19 mouse cellular contexts compared by ENCODE assay signal in genomic region chr1:77545035-77545434, GRCm38 (mm10). TPM values are rescaled to one million over a fixed set of nuclear protein-coding genes. Genes with fewer than 3 reads are reported as not detected.
A peak's percentile ranks its signal among the peaks of the same experiment; 100 is the strongest.
DNase-seq lines count a peak whose midpoint lies in the region; ATAC-seq and TF ChIP-seq lines count a peak whose summit lies in the region.
"Had no signal": no experiment of that assay in that cellular context is flagged by ENCODE, and none has a peak within 500 bp of the region (broad histone marks: within the 10 kb centered on the region; RNA-seq: fewer than 3 reads in every experiment).

No protein-coding gene starts in this region.

- H3K4me2 ChIP-seq in midbrain, embryonic 16.5 days (ENCODE audit: low read length), result no peak overlapping the region
- no peak overlapping the region for H3K4me2 ChIP-seq in midbrain, embryonic 14.5 days (ENCODE audit: low read length)
- H3K4me2 ChIP-seq in forebrain, postnatal 0 days (ENCODE audit: low read depth), result no peak overlapping the region
- H3K4me2 ChIP-seq: embryonic facial prominence, embryonic 13.5 days; heart, embryonic 12.5 days; hindbrain, embryonic 13.5 days had no signal

- H3K27ac ChIP-seq in layer of hippocampus, adult 2 months, result peak overlapping the region; percentile 87
- 0 out of 2 replicates have a peak overlapping the region, but pooled peaks have one; percentile 22 for H3K27ac ChIP-seq in midbrain, embryonic 16.5 days (ENCODE audit: low read length)
- no peak overlapping the region for H3K27ac ChIP-seq in midbrain, embryonic 14.5 days (replicated peaks; ENCODE audit: low read depth, low read length)
- H3K27ac ChIP-seq in forebrain, postnatal 0 days (ENCODE audit: low read depth, low read length), result 0 out of 2 replicates have a peak overlapping the region, but pooled peaks have one; percentile 35
- H3K27ac ChIP-seq: embryonic facial prominence, embryonic 13.5 days; gastrocnemius, adult 2 months had no signal

- no peak overlapping the region for H3K4me3 ChIP-seq in layer of hippocampus, adult 2 months
- H3K4me3 ChIP-seq in midbrain, embryonic 16.5 days (ENCODE audit: low read depth, low read length), result no peak overlapping the region
- H3K4me3 ChIP-seq in midbrain, embryonic 14.5 days (replicated peaks; ENCODE audit: low read depth, low read length), result no peak overlapping the region
- no peak overlapping the region for H3K4me3 ChIP-seq in forebrain, postnatal 0 days (ENCODE audit: low read depth, low read length)
- H3K4me3 ChIP-seq: embryonic facial prominence, embryonic 13.5 days; gastrocnemius, adult 2 months; heart, embryonic 12.5 days; hindbrain, embryonic 13.5 days had no signal

- H3K36me3 ChIP-seq in midbrain, embryonic 16.5 days (ENCODE audit: control insufficient read depth, insufficient read depth, low read length), result no peaks in the 10 kb centered on the region
- H3K36me3 ChIP-seq in midbrain, embryonic 14.5 days (ENCODE audit: control insufficient read depth, insufficient read depth, low read length), result no peaks in the 10 kb centered on the region
- H3K36me3 ChIP-seq in forebrain, postnatal 0 days (ENCODE audit: insufficient read depth), result no peaks in the 10 kb centered on the region
- H3K36me3 ChIP-seq: embryonic facial prominence, embryonic 13.5 days; heart, embryonic 12.5 days; hindbrain, embryonic 13.5 days had no signal

- WGBS in midbrain, embryonic 16.5 days, result 55% methylated on average over 1 of the region's 1 CpGs
- WGBS in midbrain, embryonic 14.5 days, result 59% methylated on average over 1 of the region's 1 CpGs
- 48% methylated on average over 1 of the region's 1 CpGs for WGBS in forebrain, postnatal 0 days

- no peaks in the 10 kb centered on the region for H3K27me3 ChIP-seq in midbrain, embryonic 16.5 days (ENCODE audit: control insufficient read depth, insufficient read depth, low read depth, low read length)
- H3K27me3 ChIP-seq in midbrain, embryonic 14.5 days (ENCODE audit: control insufficient read depth, insufficient read depth, low read length), result no peaks in the 10 kb centered on the region
- no peaks in the 10 kb centered on the region for H3K27me3 ChIP-seq in forebrain, postnatal 0 days (ENCODE audit: insufficient read depth, low read length)
- H3K27me3 ChIP-seq: embryonic facial prominence, embryonic 13.5 days; heart, embryonic 12.5 days; hindbrain, embryonic 13.5 days had no signal

- TF ChIP-seq CTCF in layer of hippocampus, adult 2 months (conservative IDR thresholded peaks at IDR 0.05), result no peak
- TF ChIP-seq CTCF in forebrain, postnatal 0 days (IDR thresholded peaks at IDR 0.05; ENCODE audit: low read depth), result no peak

- H3K9me3 ChIP-seq in midbrain, embryonic 16.5 days (replicated peaks; ENCODE audit: control insufficient read depth, low read length, poor library complexity, severe bottlenecking), result no peaks in the 10 kb centered on the region
- no peaks in the 10 kb centered on the region for H3K9me3 ChIP-seq in midbrain, embryonic 14.5 days (ENCODE audit: control insufficient read depth, low read length)
- no peaks in the 10 kb centered on the region for H3K9me3 ChIP-seq in forebrain, postnatal 0 days (ENCODE audit: low read length)
- H3K9me3 ChIP-seq: embryonic facial prominence, embryonic 13.5 days; heart, embryonic 12.5 days; hindbrain, embryonic 13.5 days had no signal

- peak; percentile 64 for ATAC-seq in frontal cortex, adult (ENCODE audit: low TSS enrichment)
- no peak for ATAC-seq in midbrain, embryonic 16.5 days
- ATAC-seq in midbrain, embryonic 14.5 days (ENCODE audit: low FRiP score, low TSS enrichment), result no peak
- peak; percentile 18; the same call in 1 of the 2 replicates for ATAC-seq in forebrain, postnatal 0 days
- ATAC-seq: inflammation-experienced regulatory T-cells, adult 6 months; intestine, postnatal 0 days had no signal

- peaks cover 27% of the 10 kb centered on the region for H3K4me1 ChIP-seq in midbrain, embryonic 16.5 days (ENCODE audit: control insufficient read depth, insufficient read depth, low read length)
- H3K4me1 ChIP-seq in midbrain, embryonic 14.5 days (ENCODE audit: control insufficient read depth, insufficient read depth, low read length), result peaks cover 37% of the 10 kb centered on the region
- peaks cover 18% of the 10 kb centered on the region for H3K4me1 ChIP-seq in forebrain, postnatal 0 days (ENCODE audit: insufficient read depth)
- H3K4me1 ChIP-seq: embryonic facial prominence, embryonic 13.5 days; heart, embryonic 12.5 days had no signal

- DNase-seq in frontal cortex, postnatal 10 days (ENCODE audit: low spot score in 2 of 2), result no peak
- DNase-seq in layer of hippocampus, adult 2 months (ENCODE audit: low spot score in 2 of 2), result no peak
- no peak for DNase-seq in layer of hippocampus, postnatal 14 days (ENCODE audit: low spot score in 2 of 2)
- DNase-seq in midbrain, embryonic 14.5 days, result no peak
- DNase-seq in forebrain, postnatal 0 days, result no peak
- no peak for DNase-seq in urinary bladder, postnatal 14 days (ENCODE audit: low spot score)
- DNase-seq: adrenal gland, adult 2 months; adrenal gland, postnatal 25 days; cerebellum, adult 11 months; cerebellum, adult 8-10 months; gastrocnemius, adult 2 months; gastrocnemius, postnatal 25 days had no signal

- H3K9ac ChIP-seq in midbrain, embryonic 16.5 days (ENCODE audit: low read depth, low read length), result no peak overlapping the region
- H3K9ac ChIP-seq in midbrain, embryonic 14.5 days (replicated peaks; ENCODE audit: low read length), result no peak overlapping the region
- H3K9ac ChIP-seq in forebrain, postnatal 0 days, result no peak overlapping the region
- H3K9ac ChIP-seq: embryonic facial prominence, embryonic 13.5 days; heart, embryonic 12.5 days; hindbrain, embryonic 13.5 days had no signal

RNA-seq across cellular contexts. Expression of gene Epha4, which starts 30.1 kb away (rescaled TPM):
- 100 to 1,000 TPM; 334 to 340 TPM for total RNA-seq in layer of hippocampus, adult 2 months (2021)
- 100 to 1,000 TPM; 348 to 361 TPM for total RNA-seq in layer of hippocampus, postnatal 14 days (2021)
- polyA plus RNA-seq in midbrain, embryonic 16.5 days (2015; fragmentation: Nextera tagmentation; extraction: Ambion mirVana), result 30.4 and 36.8 TPM in 2 replicates
- 40.6 and 46.5 TPM in 2 replicates for polyA plus RNA-seq in midbrain, embryonic 14.5 days (2014; fragmentation: Nextera tagmentation; extraction: Ambion mirVana)
- total RNA-seq in forebrain, postnatal 0 days (2014; rRNA removed), result 111 and 118 TPM in 2 replicates
- 45.9 and 58.7 TPM in 2 replicates for polyA plus RNA-seq in forebrain, postnatal 0 days (2015; fragmentation: Nextera tagmentation; extraction: Ambion mirVana)

Comparison
In these comparisons a context has a peak if more than half of its experiments do, and no peak if none do; other contexts are left out.
1. ATAC-seq: peak in frontal cortex, adult (single experiment) and forebrain, postnatal 0 days (single experiment); none in midbrain, embryonic 16.5 days (single experiment) and midbrain, embryonic 14.5 days (single experiment).